Mouse (Mus musculus): ENCODE results near the gene 6430628N08Rik. TPM values are rescaled to one million over a fixed set of nuclear protein-coding genes. Genes with fewer than 3 reads are reported as not detected.

The 6430628N08Rik gene
- polyA plus RNA-seq (2015; fragmentation: Nextera tagmentation; extraction: Ambion mirVana): 0.20 TPM in 1 of 2 replicates, not detected in the other

- Histone ChIP-seq H3K36me3 (no peaks in the 10 kb centered on the region), H3K4me2 (replicated peaks) (peak within 1 kb of the TSS; percentile 50), H3K4me3 (peak within 1 kb of the TSS; percentile 29), H3K27ac (replicated peaks) (no peak within 1 kb of the TSS), H3K9me3 (no peaks in the 10 kb centered on the region), H3K9ac (replicated peaks) (0 out of 2 replicates have a peak within 1 kb of the TSS, but pooled peaks have one; percentile 12), H3K4me1 (peaks cover 8% of the 10 kb centered on the region), H3K27me3 (peaks cover 22% of the 10 kb centered on the region)
- 0 out of 2 replicates have a peak, but pooled peaks have one; percentile 7 for ATAC-seq (replicated peaks)
- WGBS: 1% methylated on average over 30 of the region's 31 CpGs
Observed at GRCm38 (mm10) chr4:115890553-115890952, at the start of gene 6430628N08Rik. 6430628N08Rik (plus strand) TSS chr4:115890665.

GRCm38 (mm10) chr4:115840842-115841241 is 49.6 kb upstream of the 6430628N08Rik start:
- Histone ChIP-seq H3K27me3 (no peaks in the 10 kb centered on the region), H3K4me3 (no peak overlapping the region), H3K36me3 (no peaks in the 10 kb centered on the region), H3K9me3 (no peaks in the 10 kb centered on the region), H3K27ac (replicated peaks) (no peak overlapping the region), H3K4me1 (peaks cover 19% of the 10 kb centered on the region), H3K9ac (replicated peaks) (no peak overlapping the region), H3K4me2 (replicated peaks) (no peak overlapping the region)
- no peak for ATAC-seq (replicated peaks)
- 82% methylated on average over 4 of the region's 4 CpGs for WGBS

- Histone ChIP-seq H3K36me3 (0 out of 2 replicates have a peak, but pooled peaks cover 10% of the 10 kb centered on the region), H3K27me3 (no peaks in the 10 kb centered on the region), H3K4me2 (replicated peaks) (no peak overlapping the region), H3K4me3 (no peak overlapping the region), H3K27ac (replicated peaks) (no peak overlapping the region), H3K9ac (replicated peaks) (no peak overlapping the region), H3K9me3 (no peaks in the 10 kb centered on the region), H3K4me1 (peaks cover 15% of the 10 kb centered on the region; the same call in 1 of the 2 replicates)
- ATAC-seq (replicated peaks): no peak
- WGBS: 46% methylated on average over 2 of the region's 2 CpGs
Observed at GRCm38 (mm10) chr4:115846656-115847055, 43.8 kb upstream of the 6430628N08Rik start.

- Histone ChIP-seq H3K27ac (replicated peaks) (no peak overlapping the region), H3K9me3 (no peaks in the 10 kb centered on the region), H3K4me1 (peaks cover 15% of the 10 kb centered on the region; the same call in 1 of the 2 replicates), H3K4me2 (replicated peaks) (no peak overlapping the region), H3K4me3 (no peak overlapping the region), H3K9ac (replicated peaks) (no peak overlapping the region), H3K27me3 (no peaks in the 10 kb centered on the region), H3K36me3 (0 out of 2 replicates have a peak, but pooled peaks cover 10% of the 10 kb centered on the region)
- WGBS: 32% methylated on average over 5 of the region's 5 CpGs
- no peak for ATAC-seq (replicated peaks)
Observed at GRCm38 (mm10) chr4:115847377-115847776, 43.1 kb upstream of the 6430628N08Rik start.

GRCm38 (mm10) chr4:115848083-115848482 is 42.4 kb upstream of the 6430628N08Rik start:
- H3K4me3 ChIP-seq: no peak overlapping the region
- WGBS: 96% methylated on average over 1 of the region's 1 CpGs
- no peak overlapping the region for H3K27ac ChIP-seq (replicated peaks)
- H3K9me3 ChIP-seq: no peaks in the 10 kb centered on the region
- ATAC-seq (replicated peaks): no peak
- no peak overlapping the region for H3K4me2 ChIP-seq (replicated peaks)
- peaks cover 15% of the 10 kb centered on the region; the same call in 1 of the 2 replicates for H3K4me1 ChIP-seq
- H3K9ac ChIP-seq (replicated peaks): no peak overlapping the region
- 0 out of 2 replicates have a peak, but pooled peaks cover 10% of the 10 kb centered on the region for H3K36me3 ChIP-seq
- H3K27me3 ChIP-seq: no peaks in the 10 kb centered on the region

- H3K4me2 ChIP-seq (replicated peaks): no peak overlapping the region
- no peak overlapping the region for H3K9ac ChIP-seq (replicated peaks)
- no peak overlapping the region for H3K27ac ChIP-seq (replicated peaks)
- no peak for ATAC-seq (replicated peaks)
- 79% methylated on average over 8 of the region's 8 CpGs for WGBS
- no peaks in the 10 kb centered on the region for H3K27me3 ChIP-seq
- H3K36me3 ChIP-seq: 0 out of 2 replicates have a peak, but pooled peaks cover 10% of the 10 kb centered on the region
- H3K9me3 ChIP-seq: no peaks in the 10 kb centered on the region
- no peak overlapping the region for H3K4me3 ChIP-seq
- H3K4me1 ChIP-seq: peaks cover 15% of the 10 kb centered on the region; the same call in 1 of the 2 replicates
Observed at GRCm38 (mm10) chr4:115848990-115849677, 41.3 kb upstream of the 6430628N08Rik start.

DNA sequence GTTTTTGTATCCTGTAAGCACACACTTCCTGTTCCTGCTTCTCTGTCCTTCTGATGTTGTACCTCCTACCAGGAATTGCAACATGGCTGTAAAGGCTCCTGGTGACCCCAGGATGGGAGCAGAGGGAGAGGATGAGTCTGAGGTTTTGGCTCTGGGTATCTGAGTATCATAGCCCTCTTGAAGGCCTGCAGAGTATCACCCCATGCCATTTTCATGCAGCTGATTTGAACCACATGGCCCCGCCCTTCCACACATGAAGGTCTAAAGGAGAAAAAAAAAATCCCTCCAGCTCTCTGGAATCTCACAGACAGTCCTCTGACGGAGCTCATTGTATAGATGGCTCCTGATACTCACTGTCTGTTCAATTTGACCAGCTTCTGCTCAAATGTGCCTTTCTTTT is 40.4 kb upstream of the 6430628N08Rik start:
- Histone ChIP-seq H3K36me3 (0 out of 2 replicates have a peak, but pooled peaks cover 10% of the 10 kb centered on the region), H3K9ac (replicated peaks) (no peak overlapping the region), H3K4me1 (peaks cover 12% of the 10 kb centered on the region), H3K4me3 (no peak overlapping the region), H3K27ac (replicated peaks) (no peak overlapping the region), H3K27me3 (no peaks in the 10 kb centered on the region), H3K9me3 (no peaks in the 10 kb centered on the region), H3K4me2 (replicated peaks) (no peak overlapping the region)
- WGBS: 79% methylated on average over 2 of the region's 2 CpGs
- no peak for ATAC-seq (replicated peaks)

DNA sequence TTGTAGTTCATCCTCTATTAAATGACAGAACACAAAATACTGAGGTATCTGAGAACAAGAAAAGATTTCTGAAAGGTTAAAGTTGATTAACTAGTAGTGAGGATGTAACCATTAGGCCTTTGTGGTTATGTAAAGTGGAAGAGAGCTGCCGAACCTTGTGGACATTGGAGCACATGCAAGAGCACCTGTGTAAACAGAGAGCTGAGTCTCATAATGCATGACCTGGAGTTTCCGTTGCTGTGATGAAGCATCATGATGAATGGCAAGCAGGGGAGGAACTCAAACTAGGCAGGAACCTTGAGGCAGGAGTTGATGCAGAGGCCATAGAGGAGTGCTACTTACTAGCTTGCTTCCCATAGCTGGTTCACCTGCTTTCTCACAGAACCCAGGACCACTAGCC is 39.8 kb upstream of the 6430628N08Rik start:
- no peaks in the 10 kb centered on the region for H3K9me3 ChIP-seq
- peaks cover 17% of the 10 kb centered on the region for H3K4me1 ChIP-seq
- no peak overlapping the region for H3K4me3 ChIP-seq
- ATAC-seq (replicated peaks): no peak
- H3K27ac ChIP-seq (replicated peaks): no peak overlapping the region
- 0 out of 2 replicates have a peak, but pooled peaks cover 10% of the 10 kb centered on the region for H3K36me3 ChIP-seq
- H3K9ac ChIP-seq (replicated peaks): no peak overlapping the region
- WGBS: 67% methylated on average over 2 of the region's 2 CpGs
- H3K27me3 ChIP-seq: no peaks in the 10 kb centered on the region
- H3K4me2 ChIP-seq (replicated peaks): no peak overlapping the region

- no peak for ATAC-seq (replicated peaks)
- Histone ChIP-seq H3K4me1 (peaks cover 26% of the 10 kb centered on the region), H3K9ac (replicated peaks) (no peak overlapping the region), H3K27ac (replicated peaks) (no peak overlapping the region), H3K36me3 (0 out of 2 replicates have a peak, but pooled peaks cover 10% of the 10 kb centered on the region), H3K27me3 (no peaks in the 10 kb centered on the region), H3K4me3 (no peak overlapping the region), H3K4me2 (replicated peaks) (no peak overlapping the region), H3K9me3 (no peaks in the 10 kb centered on the region)
- WGBS: 93% methylated on average over 6 of the region's 6 CpGs
Observed at GRCm38 (mm10) chr4:115851569-115851968, 38.9 kb upstream of the 6430628N08Rik start.

DNA sequence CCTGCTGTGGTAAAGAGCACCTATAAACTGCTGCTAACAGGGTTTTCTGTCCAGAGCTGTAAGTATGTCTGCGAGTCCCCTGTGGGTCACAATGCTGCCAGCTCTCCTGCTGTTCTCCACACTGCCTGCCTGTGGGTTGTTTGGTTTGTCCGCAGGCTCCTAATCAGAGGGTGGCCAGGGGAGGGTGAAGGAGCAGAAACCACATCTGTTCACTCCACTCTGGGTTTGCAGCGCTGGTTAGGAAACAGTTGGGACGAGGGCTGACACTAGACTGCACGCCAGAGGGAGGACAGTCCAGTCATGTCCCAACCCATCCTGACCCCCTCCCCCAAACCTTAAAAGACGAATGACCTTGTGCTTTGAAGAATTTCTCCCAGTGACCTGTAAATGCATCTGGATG is 35.4 kb upstream of the 6430628N08Rik start:
- Histone ChIP-seq H3K4me3 (no peak overlapping the region), H3K4me2 (replicated peaks) (no peak overlapping the region), H3K27ac (replicated peaks) (no peak overlapping the region), H3K36me3 (peaks cover 5% of the 10 kb centered on the region; the same call in 1 of the 2 replicates), H3K27me3 (no peaks in the 10 kb centered on the region), H3K9me3 (no peaks in the 10 kb centered on the region), H3K4me1 (peaks cover 20% of the 10 kb centered on the region), H3K9ac (replicated peaks) (no peak overlapping the region)
- ATAC-seq (replicated peaks): no peak
- 70% methylated on average over 6 of the region's 6 CpGs for WGBS

DNA sequence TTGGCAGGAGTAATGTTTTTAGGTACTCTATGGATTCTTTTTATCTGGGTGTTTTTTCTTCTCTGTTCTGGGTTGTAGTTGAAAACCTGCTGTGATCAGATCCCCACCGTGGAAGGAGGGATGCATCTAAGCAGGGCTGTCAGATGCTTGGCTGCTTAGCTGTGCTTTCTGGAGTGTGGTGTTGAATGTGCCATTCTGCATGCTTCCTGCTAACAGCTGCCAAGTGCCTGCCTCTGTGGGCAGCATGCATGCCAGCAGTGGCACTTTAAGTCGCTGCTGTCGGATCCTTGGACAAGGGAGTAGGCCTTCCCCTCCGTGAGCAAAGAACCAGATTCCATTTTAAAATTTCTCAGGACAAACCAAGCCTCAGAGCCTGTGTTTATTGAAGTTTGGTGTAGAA is 34.9 kb upstream of the 6430628N08Rik start:
- Histone ChIP-seq H3K4me2 (replicated peaks) (no peak overlapping the region), H3K9ac (replicated peaks) (no peak overlapping the region), H3K36me3 (peaks cover 2% of the 10 kb centered on the region; the same call in 1 of the 2 replicates), H3K4me1 (peaks cover 20% of the 10 kb centered on the region), H3K4me3 (no peak overlapping the region), H3K9me3 (no peaks in the 10 kb centered on the region), H3K27me3 (no peaks in the 10 kb centered on the region), H3K27ac (replicated peaks) (no peak overlapping the region)
- 36% methylated on average over 4 of the region's 4 CpGs for WGBS
- peak; percentile 53 for ATAC-seq (replicated peaks)

GRCm38 (mm10) chr4:115856282-115856681 is 34.2 kb upstream of the 6430628N08Rik start:
- WGBS: 34% methylated on average over 4 of the region's 4 CpGs
- Histone ChIP-seq H3K27ac (replicated peaks) (no peak overlapping the region), H3K4me3 (no peak overlapping the region), H3K9ac (replicated peaks) (0 out of 2 replicates have a peak overlapping the region, but pooled peaks have one; percentile 7), H3K27me3 (no peaks in the 10 kb centered on the region), H3K9me3 (no peaks in the 10 kb centered on the region), H3K36me3 (peaks cover 5% of the 10 kb centered on the region), H3K4me2 (replicated peaks) (no peak overlapping the region), H3K4me1 (peaks cover 20% of the 10 kb centered on the region)
- no peak for ATAC-seq (replicated peaks)

Measured in forebrain, embryonic 15.5 days (tissue).